Mouse (Mus musculus) thymus, postnatal 25 days (tissue): Measurements from ENCODE around the gene Slc19a1.
A peak's percentile ranks its signal among the peaks of the same experiment; 100 is the strongest.

ENCODE experiments used
- DNase-seq: peaks from one replicate; pipeline ENCODE4 v3.0.0; 2022

Slc19a1 gene

GRCm38 (mm10) chr10:77031768-77032375 lies at the start of gene Slc19a1:
Gene Slc19a1, plus strand, starts transcription at chr10:77032241.
- DNase-seq = no peak

- no peak for DNase-seq
Measured at GRCm38 (mm10) chr10:76988586-76988985, 43.5 kb upstream of the Slc19a1 start.

GRCm38 (mm10) chr10:76992456-76992855 lies 39.6 kb upstream of the Slc19a1 start:
- no peak for DNase-seq

- no peak for DNase-seq
Measured at GRCm38 (mm10) chr10:76997759-76998513, 34.1 kb upstream of the Slc19a1 start.

GRCm38 (mm10) chr10:77004936-77005335 lies 27.1 kb upstream of the Slc19a1 start:
- no peak for DNase-seq

GRCm38 (mm10) chr10:77007433-77008108 lies 24.5 kb upstream of the Slc19a1 start:
- no peak for DNase-seq

- no peak for DNase-seq
Measured at GRCm38 (mm10) chr10:77008109-77008561, 23.9 kb upstream of the Slc19a1 start.

- DNase-seq = no peak
Measured at GRCm38 (mm10) chr10:77008698-77009097, 23.3 kb upstream of the Slc19a1 start.

GRCm38 (mm10) chr10:77011681-77012080 lies 20.4 kb upstream of the Slc19a1 start:
- DNase-seq = no peak

GRCm38 (mm10) chr10:77016080-77016479 lies 16.0 kb upstream of the Slc19a1 start:
- DNase-seq = no peak

GRCm38 (mm10) chr10:77016499-77016898 lies 15.5 kb upstream of the Slc19a1 start:
- no peak for DNase-seq

GRCm38 (mm10) chr10:77017061-77017460 lies 15.0 kb upstream of the Slc19a1 start:
- no peak for DNase-seq

- no peak for DNase-seq
Measured at GRCm38 (mm10) chr10:77017662-77018061, 14.4 kb upstream of the Slc19a1 start.

- DNase-seq = peak; percentile 84
Measured at GRCm38 (mm10) chr10:77021399-77022052, 10.5 kb upstream of the Slc19a1 start.

GRCm38 (mm10) chr10:77022301-77023130 lies 9.5 kb upstream of the Slc19a1 start:
- no peak for DNase-seq

GRCm38 (mm10) chr10:77024231-77024630 lies 7.8 kb upstream of the Slc19a1 start:
- no peak for DNase-seq

GRCm38 (mm10) chr10:77026944-77027343 lies 5.1 kb upstream of the Slc19a1 start:
- no peak for DNase-seq

GRCm38 (mm10) chr10:77028782-77029296 lies 3.2 kb upstream of the Slc19a1 start:
- no peak for DNase-seq

- no peak for DNase-seq
Measured at GRCm38 (mm10) chr10:77029761-77030160, 2.3 kb upstream of the Slc19a1 start.

GRCm38 (mm10) chr10:77030666-77031065 lies 1.4 kb upstream of the Slc19a1 start:
- DNase-seq = no peak

GRCm38 (mm10) chr10:77032591-77033322 lies 716 bp downstream of the Slc19a1 start:
- peak; percentile 97 for DNase-seq
